Mouse (Mus musculus) urinary bladder, adult 18-20 months (tissue): ENCODE measurements around the gene Nlgn3.
A peak's percentile ranks its signal among the peaks of the same experiment; 100 is the strongest.

Source experiments
- DNase-seq, 2 experiments: peaks; one replicate each; pipeline ENCODE4 v3.0.0; 2022; ENCODE audit warnings: low spot score in 2 of 2, mixed read lengths in 2 of 2

Gene Nlgn3

DNA sequence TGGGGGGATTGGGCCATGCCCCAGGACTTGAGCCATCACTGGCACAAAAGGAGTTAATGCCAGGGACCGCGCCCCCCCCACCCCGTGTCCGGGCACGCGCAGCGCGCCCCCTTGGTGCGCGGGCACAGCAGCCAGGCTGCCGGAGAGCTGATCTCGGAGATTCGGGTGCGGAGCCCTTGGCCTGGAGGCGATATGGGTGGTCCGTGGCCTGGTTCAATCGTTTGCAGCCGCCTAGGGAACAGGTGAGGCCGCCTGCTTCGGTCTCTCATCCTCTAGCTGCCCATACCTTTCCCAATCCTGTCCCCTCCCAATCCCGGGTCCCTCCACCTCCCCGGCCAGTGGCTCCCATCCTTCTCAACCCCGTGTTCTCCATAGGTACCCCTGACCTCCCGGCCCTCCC is at the start of gene Nlgn3:
Nlgn3 (plus strand) TSS at position 114 of the 400 bp plus-strand sequence.
- DNase-seq = no peak

DNA sequence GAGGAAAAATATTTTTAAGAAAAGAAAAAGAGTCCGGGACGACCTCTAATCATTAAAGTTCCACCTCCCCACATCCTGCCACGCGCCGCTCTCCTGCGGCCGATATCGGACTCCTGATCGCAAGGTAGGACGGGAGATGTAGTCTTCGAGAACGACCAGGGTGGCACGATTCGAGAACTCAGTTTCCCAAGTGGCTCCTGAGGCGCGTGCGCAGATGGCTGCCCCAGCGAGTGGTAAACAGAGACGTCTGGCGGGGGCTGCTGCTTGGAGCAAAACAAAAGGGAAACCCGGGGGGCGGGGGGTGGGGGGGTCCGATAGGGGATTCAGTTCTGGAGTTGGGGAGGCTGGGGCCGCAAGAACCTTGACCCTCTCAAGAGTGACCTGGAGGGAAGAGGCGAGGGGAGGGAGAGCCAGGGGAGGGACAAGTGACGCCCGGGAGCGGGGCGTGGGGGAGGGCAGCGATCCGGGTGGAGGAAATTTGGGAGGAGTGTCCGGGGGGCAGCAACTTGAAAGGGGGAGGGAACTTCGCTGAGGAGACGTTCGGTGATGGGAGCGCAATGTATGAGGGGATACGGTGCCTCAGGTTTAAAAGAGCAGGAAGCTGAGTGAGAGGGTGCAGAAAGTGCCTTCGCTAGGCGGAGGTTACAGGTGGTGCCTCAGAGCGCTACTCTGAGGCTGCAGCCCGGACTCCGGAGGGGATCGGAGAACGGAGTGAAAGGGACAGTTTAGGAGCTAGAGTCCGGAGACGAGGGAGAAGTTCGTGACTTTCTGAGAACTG is 44.8 kb upstream of the Nlgn3 start, which contains the start of gene Foxo4:
Foxo4 (plus strand) TSS at position 577 of the 778 bp plus-strand sequence.
- peak; percentile 55 to 83 for DNase-seq

DNA sequence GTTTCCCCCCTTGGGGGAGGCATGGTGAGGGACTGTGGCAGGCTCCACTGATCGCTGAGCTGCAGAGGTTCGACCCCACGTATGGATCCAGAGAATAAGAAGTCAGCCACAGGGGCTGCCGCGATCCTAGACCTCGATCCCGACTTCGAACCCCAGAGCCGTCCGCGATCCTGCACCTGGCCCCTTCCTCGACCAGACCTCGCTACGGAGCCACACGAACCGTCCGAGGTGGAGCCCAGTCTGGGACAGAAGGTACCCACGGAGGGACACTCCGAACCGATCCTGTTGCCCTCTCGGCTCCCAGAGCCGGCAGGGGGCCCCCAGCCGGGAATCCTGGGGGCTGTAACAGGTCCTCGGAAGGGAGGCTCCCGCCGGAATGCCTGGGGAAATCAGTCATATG is 44.2 kb upstream of the Nlgn3 start:
- DNase-seq = peak in 1 of 2 experiments; percentile 6

DNA sequence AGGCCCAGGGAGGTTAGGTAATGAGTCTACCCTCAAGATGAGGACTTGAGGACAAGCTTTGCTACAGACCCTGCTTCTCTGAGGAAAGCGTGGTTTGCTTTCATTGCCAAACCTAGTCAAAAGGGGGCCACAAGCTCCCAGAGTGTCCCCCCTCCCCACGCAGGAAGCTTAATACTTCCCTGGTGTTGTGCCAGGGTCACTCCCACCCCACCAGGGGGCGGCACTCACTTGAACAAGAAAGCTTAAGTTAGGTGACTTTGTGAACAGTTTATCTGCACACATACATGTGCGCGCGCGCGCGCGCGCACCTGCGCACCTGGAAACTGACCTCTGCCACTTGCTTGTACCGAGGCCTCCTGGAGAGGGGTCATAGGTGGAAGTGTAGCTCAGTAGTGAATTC is 42.4 kb upstream of the Nlgn3 start:
- no peak for DNase-seq

DNA sequence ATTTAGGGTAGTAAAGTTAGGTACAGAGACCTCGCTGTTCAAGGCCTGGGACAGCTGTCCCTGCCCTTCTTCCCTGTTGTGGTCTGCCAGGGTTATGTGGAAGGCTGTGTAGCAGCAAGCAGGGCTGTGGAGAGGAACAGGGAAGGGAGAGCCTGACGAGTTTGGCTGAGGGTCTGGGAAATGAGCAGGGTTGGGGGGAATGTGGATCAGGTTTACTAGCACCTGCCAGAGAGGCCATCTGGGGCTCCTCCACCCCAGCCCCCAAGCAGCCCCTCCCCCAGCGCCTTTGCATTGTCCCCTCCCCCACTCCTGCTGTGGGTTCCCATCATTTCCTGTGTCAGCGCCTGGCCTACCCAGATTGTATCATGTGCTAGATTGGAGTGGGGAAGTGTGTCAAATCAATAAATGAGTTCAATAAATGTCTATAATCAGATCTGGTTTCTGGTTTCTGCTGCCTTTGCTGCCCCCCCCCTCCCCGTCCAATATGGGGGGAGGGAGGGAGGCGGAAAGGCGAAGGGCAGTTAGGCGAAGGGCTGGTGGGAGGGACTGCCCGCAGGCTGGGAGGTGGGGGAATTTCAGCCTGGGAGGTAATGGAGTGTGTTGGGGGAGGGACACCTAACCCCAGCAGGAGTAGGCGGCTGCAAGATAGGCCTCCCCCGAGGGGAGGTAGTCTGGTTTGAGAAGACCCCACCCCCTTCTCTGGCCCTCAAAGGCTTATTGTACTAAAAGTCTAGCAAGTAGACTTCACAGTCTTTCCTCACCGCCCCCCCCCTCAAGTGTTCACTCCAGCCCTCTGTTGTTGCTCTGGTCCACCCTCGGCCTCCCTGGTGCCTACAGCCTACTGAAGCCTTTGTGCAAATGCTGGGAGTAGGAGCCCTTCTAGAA is 38.3 kb upstream of the Nlgn3 start:
- DNase-seq = no peak

DNA sequence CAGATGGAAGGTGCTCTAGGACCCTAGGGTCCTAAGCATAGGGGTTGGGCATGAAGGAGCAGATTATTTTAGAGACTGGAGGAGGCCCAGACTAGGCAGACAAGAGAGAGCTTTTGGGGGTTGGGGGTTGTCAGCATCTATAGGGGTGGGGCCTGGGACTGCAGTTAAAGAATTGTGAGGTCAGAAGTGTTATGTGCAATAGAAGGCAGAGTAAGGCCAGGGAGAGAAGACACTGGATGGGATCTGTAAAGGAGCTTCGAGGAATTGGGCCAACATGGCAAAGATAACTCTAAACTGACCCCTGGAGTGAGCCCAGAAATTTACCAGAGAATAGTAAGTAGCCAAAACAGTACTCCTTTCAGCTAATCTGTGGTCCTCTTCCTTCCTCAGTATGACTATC is 35.1 kb upstream of the Nlgn3 start, which contains the start of gene Gm614:
Gm614 (minus strand) TSS at position 101 of the 400 bp plus-strand sequence.
- DNase-seq = no peak

DNA sequence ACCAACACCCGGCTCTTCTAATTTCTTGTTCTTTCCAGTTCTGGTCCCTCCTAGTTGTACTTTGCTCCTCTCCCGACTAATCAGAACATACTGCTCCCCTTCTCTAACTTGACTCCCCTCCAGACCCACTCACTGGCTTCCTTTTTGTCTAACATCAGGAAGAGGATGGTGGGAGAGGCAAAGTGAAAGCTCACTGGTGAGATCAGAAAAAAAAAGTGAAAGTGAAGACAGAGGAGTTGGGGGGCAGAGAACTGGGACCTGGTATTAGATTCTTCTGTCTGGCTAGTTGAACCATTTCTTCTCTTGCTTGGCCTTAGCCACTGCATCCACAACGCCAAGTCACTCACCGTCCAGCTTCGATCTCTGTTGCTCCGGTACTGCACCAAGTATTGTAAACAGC is 32.3 kb upstream of the Nlgn3 start:
- no peak for DNase-seq

DNA sequence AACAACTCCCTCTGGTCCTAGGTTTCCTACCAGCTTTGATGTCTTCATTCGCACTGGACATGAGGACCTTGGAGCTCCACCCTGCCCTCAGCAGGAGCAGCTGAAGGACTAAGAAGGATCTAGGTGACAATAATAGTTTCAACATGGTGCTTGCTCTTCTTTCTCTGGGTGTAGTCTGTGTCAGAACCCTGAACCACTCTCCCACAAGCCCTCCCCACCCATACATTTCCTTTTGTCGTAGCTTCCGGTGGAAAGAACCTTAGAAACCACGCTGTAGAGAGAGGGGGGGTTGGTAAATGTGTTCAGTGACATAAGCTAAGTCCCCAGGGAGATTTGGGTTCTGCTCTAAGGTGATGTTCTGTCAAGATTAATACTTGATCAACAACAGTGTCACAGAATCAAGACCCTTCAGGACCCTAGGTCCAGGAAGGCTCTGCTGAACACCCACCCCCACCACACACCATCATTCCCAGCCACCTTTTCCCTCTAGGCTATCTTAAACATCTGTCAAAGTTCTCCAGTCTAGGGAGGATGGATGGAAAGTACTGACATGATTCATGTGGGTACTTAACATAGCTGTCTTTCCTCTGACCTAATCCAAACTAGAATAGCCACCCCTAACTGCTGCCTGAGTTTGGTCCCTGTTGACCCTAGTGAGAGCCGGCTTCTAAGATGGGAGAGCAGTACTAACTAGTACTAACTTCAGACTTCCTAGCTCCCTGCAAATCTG is 30.8 kb upstream of the Nlgn3 start, which contains the start of gene Il2rg:
Il2rg (minus strand) TSS at position 231 of the 730 bp plus-strand sequence.
- no peak for DNase-seq

DNA sequence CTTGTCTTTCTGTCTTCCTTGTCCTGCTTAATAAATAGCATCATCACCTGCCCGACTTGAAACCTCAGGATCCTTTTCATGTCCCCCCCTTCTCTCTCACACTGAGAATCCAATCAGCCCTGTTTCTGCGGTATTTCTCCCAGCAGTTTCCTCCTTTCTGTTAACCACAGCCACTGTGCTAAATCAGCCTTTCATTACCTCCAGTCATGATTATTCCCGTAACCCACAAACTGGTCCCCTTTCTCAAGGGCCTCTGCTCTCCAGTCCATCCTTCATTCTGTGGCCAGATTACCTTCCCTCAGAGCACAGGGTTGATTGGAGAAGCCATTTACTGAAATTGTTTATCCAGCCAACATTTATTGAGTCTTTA is 30.2 kb upstream of the Nlgn3 start, which contains the start of gene Gm20489:
Gm20489 (minus strand) TSS at position 269 of the 370 bp plus-strand sequence.
- DNase-seq = no peak

DNA sequence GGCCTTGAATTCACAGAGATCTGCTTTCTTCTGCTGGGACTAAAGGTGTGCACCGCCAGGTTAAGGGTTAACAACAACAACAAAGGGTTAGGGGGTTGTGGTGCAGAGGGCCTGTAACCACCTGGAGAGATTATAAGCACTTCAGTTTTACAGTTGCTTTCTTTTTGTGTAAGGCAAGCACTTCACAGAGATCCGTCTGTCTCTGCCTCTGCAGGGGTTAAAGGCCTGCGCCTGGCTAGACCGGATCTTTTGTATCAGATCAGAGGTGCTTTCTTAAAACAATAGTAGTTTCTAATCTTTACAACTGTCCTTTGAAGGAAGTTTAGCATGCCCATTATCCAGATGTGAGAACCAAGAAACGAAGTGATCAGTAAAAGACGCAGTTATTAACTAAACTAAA is 25.6 kb upstream of the Nlgn3 start:
- no peak for DNase-seq

DNA sequence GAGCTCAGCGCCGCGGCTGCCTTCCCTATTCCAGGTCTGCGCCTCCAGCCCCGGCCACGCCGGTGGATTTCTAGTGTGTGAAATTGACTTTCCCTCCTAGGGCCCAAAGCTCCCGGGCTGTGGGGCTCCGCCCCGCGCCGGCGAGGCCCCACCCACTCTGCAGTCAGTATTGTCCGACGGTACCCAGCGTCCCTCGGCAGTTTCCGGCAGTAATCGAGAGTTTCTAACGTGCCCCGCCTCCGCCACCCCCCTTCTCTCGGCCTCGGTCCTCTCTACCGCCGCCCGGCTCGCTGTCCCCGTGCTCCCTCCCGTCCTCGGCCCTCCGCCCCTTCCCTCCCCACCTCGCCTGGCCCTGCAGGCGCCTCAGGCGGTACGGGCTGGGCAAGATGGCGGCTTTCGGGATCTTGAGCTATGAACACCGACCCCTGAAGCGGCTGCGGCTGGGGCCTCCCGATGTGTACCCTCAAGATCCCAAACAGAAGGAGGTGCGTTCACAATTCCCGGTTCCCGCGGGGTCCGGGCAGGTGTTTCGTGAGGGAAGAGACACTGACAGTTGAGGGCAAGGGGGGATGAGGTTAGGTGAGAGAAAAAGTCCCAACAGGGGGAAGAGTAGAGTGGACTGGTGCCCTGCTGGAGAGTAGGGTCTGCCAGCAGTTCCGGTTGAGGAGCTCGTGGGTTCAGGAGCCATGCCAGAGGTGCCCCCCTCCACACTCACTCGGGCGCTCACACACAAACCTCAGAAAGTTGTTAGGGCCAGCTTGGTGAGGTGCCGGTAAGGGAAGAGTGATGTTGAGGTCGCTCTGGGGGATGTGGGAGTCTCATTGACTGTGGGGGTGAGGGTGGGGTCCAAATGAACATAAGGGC is 24.9 kb upstream of the Nlgn3 start, which contains the start of gene Med12:
Med12 (plus strand) TSS at position 156 of the 864 bp plus-strand sequence.
- peak; percentile 77 to 84 for DNase-seq

DNA sequence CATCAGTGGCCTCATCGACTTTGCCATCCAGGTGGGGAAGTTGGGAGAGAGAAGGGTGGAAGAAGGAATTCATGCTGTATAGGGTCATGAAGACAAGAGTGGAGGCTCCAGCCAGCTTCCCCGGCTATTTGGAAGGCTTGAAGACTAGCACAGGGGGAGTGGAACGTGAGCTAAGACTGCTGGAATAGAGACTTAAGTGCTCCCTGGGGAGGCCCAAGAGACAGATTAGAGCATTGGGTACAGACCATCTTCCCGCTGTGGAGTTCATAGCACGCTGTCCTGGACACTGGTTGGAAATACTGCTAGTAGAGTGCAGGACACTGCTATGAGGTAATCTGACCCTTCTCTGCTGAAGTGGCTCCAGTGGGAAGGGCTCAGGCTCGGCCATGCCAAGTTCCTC is 16.2 kb upstream of the Nlgn3 start:
- no peak for DNase-seq

DNA sequence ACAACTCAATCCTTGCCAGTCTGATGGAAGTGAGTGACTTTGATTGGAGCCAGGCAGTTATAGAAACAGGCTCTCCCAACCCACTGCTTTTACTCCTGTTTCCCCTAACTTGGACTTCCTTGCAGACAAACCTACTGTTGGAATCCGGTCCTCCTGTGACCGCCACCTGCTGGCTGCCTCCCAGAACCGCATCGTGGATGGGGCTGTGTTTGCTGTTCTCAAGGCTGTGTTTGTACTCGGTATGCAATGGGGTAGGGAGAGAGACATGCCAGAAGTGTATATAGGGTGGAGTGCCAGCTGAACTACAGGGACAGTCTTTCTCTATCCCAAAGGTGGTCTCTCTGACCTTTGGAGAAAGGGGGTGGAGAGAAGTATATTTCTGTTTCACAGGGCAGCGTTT is 13.4 kb upstream of the Nlgn3 start:
- DNase-seq = peak; percentile 17 to 42

DNA sequence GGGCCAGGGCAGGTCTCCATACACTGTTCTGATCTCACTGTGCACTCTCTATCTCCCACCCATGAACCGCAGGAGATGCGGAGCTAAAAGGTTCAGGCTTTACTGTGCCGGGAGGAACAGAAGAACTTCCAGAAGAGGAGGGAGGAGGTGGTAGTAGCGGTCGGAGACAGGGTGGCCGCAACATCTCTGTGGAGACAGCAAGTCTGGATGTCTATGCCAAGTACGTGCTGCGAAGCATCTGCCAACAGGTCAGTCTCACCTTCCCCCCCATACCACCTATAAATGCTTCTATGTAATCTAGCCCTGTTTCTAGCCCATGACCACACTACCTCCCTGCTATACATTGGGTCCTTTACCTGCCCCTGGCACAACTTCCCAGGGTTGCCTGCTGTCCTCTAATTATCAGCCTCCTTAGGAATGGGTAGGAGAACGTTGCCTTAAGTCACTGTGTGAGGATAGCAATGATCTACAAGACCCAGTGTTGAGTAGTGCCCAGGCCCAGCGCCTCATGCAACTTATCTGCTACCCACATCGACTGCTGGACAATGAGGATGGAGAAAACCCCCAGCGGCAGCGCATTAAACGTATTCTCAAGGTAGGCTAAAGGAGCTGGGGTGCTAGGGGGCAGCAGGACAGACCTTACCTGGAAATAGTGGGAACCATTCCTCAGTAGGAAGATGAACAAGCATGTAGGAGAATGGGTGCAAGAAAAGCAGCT is 12.9 kb upstream of the Nlgn3 start:
- no peak for DNase-seq

DNA sequence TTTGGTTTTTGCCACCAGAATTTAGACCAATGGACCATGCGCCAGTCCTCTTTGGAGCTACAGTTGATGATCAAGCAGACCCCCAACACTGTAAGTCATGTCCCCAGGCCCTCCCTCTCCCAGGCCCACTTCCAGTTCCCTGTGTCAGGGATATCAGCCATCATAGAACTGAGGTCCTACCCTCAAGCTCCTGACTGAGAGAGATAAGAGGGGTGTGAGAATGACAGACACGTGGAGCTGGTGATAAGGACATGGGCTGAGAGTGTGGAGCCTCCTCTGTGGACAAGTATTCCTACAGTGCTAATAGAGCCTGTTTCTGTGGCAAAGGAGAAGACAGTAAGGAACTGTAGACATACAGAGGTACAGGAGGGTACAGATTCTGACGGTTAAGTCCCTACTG is 11.4 kb upstream of the Nlgn3 start:
- DNase-seq = no peak

DNA sequence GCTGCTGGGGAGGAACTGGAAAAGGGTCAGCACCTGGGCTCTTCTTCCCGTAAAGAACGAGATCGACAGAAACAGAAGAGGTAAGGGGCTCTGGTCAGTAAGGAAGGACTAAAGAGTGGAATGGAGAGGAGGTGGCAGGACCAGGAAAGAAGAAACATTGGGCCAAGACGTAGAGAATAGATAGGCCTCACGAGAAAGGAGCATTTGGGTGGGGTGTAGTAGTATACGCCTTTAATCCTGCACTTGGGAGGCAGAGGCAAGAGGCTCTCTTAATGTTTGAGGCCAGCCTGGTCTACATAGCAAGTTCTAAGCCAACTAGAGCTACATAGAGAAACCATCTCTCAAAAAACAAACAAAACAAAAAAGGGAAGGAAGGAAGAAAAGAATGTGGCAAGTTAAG is 10.5 kb upstream of the Nlgn3 start:
- no peak for DNase-seq

DNA sequence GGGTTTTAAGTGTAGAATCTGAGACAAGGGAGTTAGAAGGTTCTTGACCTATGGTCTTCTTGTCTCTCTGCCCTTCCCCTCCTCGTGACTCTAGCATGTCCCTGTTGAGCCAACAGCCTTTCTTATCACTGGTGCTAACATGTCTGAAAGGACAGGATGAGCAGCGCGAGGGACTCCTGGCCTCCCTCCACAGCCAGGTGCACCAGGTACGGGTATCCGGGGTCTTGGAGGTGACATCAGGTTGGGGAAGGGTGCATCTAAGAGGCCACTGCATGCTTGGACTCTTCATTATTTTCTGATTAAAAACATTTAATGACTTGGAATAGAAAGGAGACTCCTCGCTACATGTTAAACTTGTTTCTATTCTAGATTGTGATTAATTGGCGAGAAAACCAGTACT is 9.9 kb upstream of the Nlgn3 start:
- no peak for DNase-seq

DNA sequence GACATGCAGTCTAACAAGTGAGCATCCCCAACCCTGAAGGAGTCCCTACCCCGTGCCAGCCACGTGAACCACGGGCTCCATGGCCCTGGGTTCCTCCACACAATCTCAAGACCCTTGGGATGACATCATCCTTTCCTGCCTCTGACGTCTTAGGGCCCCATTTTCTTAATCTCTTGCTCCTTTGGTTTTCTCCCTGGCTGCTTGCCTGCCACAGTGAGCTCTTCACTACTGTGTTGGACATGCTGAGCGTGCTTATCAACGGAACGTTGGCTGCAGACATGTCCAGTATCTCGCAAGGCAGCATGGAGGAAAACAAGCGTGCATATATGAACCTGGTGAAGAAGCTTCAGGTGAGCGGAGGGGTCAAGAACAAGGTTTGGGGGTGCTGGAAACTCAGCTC is 8.9 kb upstream of the Nlgn3 start:
- no peak for DNase-seq

DNA sequence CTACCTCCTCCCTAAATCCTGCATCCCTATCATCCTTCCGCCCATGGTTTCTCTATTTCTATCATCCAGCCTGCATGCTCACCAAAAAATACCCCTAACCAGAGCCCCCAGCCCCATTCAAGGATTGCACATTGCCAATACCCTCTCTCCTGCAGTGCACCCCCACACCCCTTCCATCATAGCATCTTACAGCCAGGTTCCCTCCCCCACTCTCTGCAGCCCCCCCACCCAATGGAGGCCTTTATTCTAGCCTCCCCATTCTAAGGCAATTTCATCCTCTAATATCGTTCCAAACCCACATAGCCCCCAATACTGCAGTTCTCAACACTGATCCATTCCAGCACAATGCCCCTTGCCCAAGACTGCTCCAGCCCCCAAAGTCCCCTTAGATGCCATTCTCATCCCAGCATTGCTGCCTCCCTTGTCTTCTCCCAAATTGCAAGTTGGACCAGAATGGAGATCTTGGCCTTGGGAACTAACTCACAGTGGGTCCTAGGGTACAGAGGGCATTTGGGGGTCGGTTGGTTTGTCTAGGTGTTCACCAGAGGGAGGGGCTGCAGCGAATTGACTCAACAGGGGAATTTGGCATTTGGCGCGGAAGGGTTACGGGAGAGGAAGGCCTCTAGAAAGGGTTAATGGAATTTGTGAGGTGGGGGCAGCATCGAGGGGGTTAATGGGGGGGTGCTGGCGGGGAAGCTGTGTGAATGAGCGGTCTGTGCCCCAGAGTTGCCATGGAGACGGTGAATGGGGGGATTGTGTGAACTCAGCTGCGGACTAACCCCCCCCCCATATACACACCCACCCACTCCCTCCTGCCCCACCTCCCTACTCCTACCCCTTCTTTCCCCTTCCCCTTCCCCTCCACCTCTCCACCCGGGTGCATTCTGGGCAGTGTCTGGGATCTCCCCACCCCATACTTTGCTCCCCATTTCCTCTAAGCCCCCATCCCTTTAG is 782 bp downstream of the Nlgn3 start:
- no peak for DNase-seq
